Mouse (Mus musculus) cerebellum, adult 2 months (tissue): Measurements from ENCODE around the gene Rps3.

Source experiments
- CTCF ChIP-seq: fragments of 200-500 bp; IDR thresholded peaks from 2 replicates; pipeline ENCODE4 v1.5.1; 2011; ENCODE audit warnings: low read depth, mild to moderate bottlenecking, control low read depth, low read length, moderate library complexity, borderline replicate concordance; ENCODE audit not compliant: insufficient read depth
- POLR2A ChIP-seq: fragments of 200-500 bp; IDR thresholded peaks from 2 replicates; pipeline ENCODE4 v1.6.1; 2011; ENCODE audit warnings: low read length, control low read depth, borderline replicate concordance; ENCODE audit not compliant: insufficient read depth

DNA sequence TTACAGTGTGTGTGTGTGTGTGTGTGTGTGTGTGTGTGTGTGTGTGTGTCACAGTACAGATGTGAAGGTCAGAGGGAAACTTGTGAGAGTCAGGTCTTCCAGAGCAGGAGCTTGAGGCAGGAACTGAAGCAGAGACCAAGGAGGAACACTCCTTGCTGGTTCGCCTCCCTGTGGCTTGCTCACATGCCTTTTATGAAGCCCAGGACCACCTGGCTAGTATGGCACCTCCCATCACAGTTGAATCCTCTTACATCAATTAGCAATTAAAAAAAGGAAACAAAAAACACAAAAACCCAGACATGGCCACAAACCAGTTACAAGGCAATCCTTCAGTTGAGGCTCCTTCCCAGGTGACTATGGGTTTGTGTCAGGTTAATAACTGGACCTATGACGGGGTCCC, 20.4 kb downstream of the Rps3 start:
- TF ChIP-seq POLR2A (no peak), CTCF (no peak)
